In the genomic region with DNA sequence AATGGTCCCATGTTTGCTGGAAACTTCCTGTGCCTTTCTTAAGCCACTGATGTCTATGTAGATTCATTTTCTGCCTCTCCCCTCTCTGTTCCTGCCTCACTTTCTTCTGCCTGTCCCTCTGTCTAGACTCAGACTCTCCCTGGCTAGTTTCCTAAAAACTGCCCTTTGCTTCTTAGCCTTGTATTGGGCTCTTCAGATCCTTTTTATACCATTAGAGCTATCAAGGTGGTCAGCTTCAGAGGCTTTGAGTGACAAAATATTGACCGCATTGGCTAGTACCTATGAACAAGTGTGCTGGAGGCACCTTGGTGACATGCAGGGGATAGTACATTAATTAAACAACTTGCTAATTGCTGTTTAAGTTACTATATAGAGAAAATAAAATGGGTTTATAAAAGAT, we compare ENCODE assay signal across 29 mouse cellular contexts. TPM values are rescaled to one million over a fixed set of nuclear protein-coding genes. Genes with fewer than 3 reads are reported as not detected.
A peak's percentile ranks its signal among the peaks of the same experiment; 100 is the strongest.
DNase-seq lines count a peak whose midpoint lies in the region; ATAC-seq lines count a peak whose summit lies in the region.
"Had no signal": no experiment of that assay in that cellular context is flagged by ENCODE, and none has a peak within 500 bp of the region (broad histone marks: within the 10 kb centered on the region; RNA-seq: fewer than 3 reads in every experiment).

No protein-coding gene starts in this region.

- no peaks in the 10 kb centered on the region for H3K9me3 ChIP-seq in hindbrain, embryonic 12.5 days (replicated peaks)
- no peaks in the 10 kb centered on the region for H3K9me3 ChIP-seq in hindbrain, embryonic 16.5 days (ENCODE audit: control insufficient read depth, low read length)
- no peaks in the 10 kb centered on the region for H3K9me3 ChIP-seq in forebrain, embryonic 10.5 days
- no peaks in the 10 kb centered on the region for H3K9me3 ChIP-seq in forebrain, embryonic 16.5 days (ENCODE audit: control insufficient read depth, low read length)
- H3K9me3 ChIP-seq in midbrain, embryonic 16.5 days (replicated peaks; ENCODE audit: control insufficient read depth, low read length, poor library complexity, severe bottlenecking): no peaks in the 10 kb centered on the region
- H3K9me3 ChIP-seq: embryonic facial prominence, embryonic 12.5 days; heart, embryonic 15.5 days; liver, embryonic 13.5 days; neural tube, embryonic 13.5 days had no signal

- ATAC-seq in hindbrain, embryonic 12.5 days (ENCODE audit: low FRiP score): no peak
- no peak for ATAC-seq in hindbrain, embryonic 16.5 days
- no peak for ATAC-seq in forebrain, embryonic 16.5 days
- ATAC-seq in midbrain, embryonic 16.5 days: no peak
- ATAC-seq: CD4-positive, CD25-positive, alpha-beta regulatory T cell, adult 4 months had no signal

- 19% methylated on average over 1 of the region's 1 CpGs for WGBS in hindbrain, embryonic 12.5 days
- WGBS in hindbrain, embryonic 16.5 days: 5% methylated on average over 1 of the region's 1 CpGs
- 16% methylated on average over 1 of the region's 1 CpGs for WGBS in forebrain, embryonic 10.5 days
- WGBS in forebrain, embryonic 16.5 days: 47% methylated on average over 1 of the region's 1 CpGs
- WGBS in midbrain, embryonic 16.5 days: 13% methylated on average over 1 of the region's 1 CpGs

- DNase-seq in forebrain, embryonic 10.5 days (ENCODE audit: extremely low spot score, low spot score): no peak
- no peak for DNase-seq in ovary, adult 18-20 months (ENCODE audit: low spot score)
- DNase-seq in heart, adult 18-20 months: no peak
- DNase-seq: adrenal gland, postnatal 14 days; cerebellum, adult 8-10 months; gastrocnemius, postnatal 36 days; heart, postnatal 36 days; kidney, adult 2 months; kidney, postnatal 10 days; liver, embryonic 13.5 days; lung, adult 2 months; lung, postnatal 14 days; right cerebral cortex, postnatal 4 days; thymus, postnatal 25 days had no signal

- peaks cover 26% of the 10 kb centered on the region for H3K4me1 ChIP-seq in hindbrain, embryonic 12.5 days
- peaks cover 11% of the 10 kb centered on the region; the same call in 1 of the 2 replicates for H3K4me1 ChIP-seq in hindbrain, embryonic 16.5 days (ENCODE audit: control insufficient read depth, insufficient read depth, low read depth, low read length)
- H3K4me1 ChIP-seq in forebrain, embryonic 10.5 days: peaks cover 100% of the 10 kb centered on the region
- H3K4me1 ChIP-seq in forebrain, embryonic 16.5 days (replicated peaks; ENCODE audit: control insufficient read depth, insufficient read depth, low read length): peaks cover 52% of the 10 kb centered on the region
- peaks cover 23% of the 10 kb centered on the region for H3K4me1 ChIP-seq in midbrain, embryonic 16.5 days (ENCODE audit: control insufficient read depth, insufficient read depth, low read length)

- peaks cover 94% of the 10 kb centered on the region for H3K27me3 ChIP-seq in hindbrain, embryonic 12.5 days
- peaks cover 50% of the 10 kb centered on the region for H3K27me3 ChIP-seq in hindbrain, embryonic 16.5 days (replicated peaks; ENCODE audit: control insufficient read depth, insufficient read depth, low read length)
- peaks cover 100% of the 10 kb centered on the region for H3K27me3 ChIP-seq in forebrain, embryonic 10.5 days (ENCODE audit: poor library complexity, severe bottlenecking)
- no peaks in the 10 kb centered on the region; the same call in 1 of the 2 replicates for H3K27me3 ChIP-seq in forebrain, embryonic 16.5 days (replicated peaks; ENCODE audit: control insufficient read depth, insufficient read depth, low read length)
- peaks cover 28% of the 10 kb centered on the region for H3K27me3 ChIP-seq in midbrain, embryonic 16.5 days (ENCODE audit: control insufficient read depth, insufficient read depth, low read depth, low read length)

- no peaks in the 10 kb centered on the region for H3K36me3 ChIP-seq in hindbrain, embryonic 12.5 days
- no peaks in the 10 kb centered on the region for H3K36me3 ChIP-seq in hindbrain, embryonic 16.5 days (ENCODE audit: control insufficient read depth, insufficient read depth, low read length)
- H3K36me3 ChIP-seq in forebrain, embryonic 10.5 days (replicated peaks): no peaks in the 10 kb centered on the region
- H3K36me3 ChIP-seq in forebrain, embryonic 16.5 days (ENCODE audit: control insufficient read depth, insufficient read depth): no peaks in the 10 kb centered on the region
- H3K36me3 ChIP-seq in midbrain, embryonic 16.5 days (ENCODE audit: control insufficient read depth, insufficient read depth, low read length): no peaks in the 10 kb centered on the region
- H3K36me3 ChIP-seq: embryonic facial prominence, embryonic 12.5 days; heart, embryonic 15.5 days; liver, embryonic 13.5 days; neural tube, embryonic 13.5 days had no signal

- H3K9ac ChIP-seq in hindbrain, embryonic 12.5 days: no peak overlapping the region
- H3K9ac ChIP-seq in hindbrain, embryonic 16.5 days (ENCODE audit: low read depth, low read length): no peak overlapping the region
- peak overlapping the region; percentile 51 for H3K9ac ChIP-seq in forebrain, embryonic 16.5 days (replicated peaks; ENCODE audit: low read depth, low read length)
- peak overlapping the region; percentile 52; the same call in 1 of the 2 replicates for H3K9ac ChIP-seq in midbrain, embryonic 16.5 days (ENCODE audit: low read depth, low read length)
- H3K9ac ChIP-seq: embryonic facial prominence, embryonic 12.5 days; heart, embryonic 15.5 days; liver, embryonic 13.5 days; neural tube, embryonic 13.5 days had no signal

- no peak overlapping the region for H3K27ac ChIP-seq in hindbrain, embryonic 12.5 days
- H3K27ac ChIP-seq in hindbrain, embryonic 16.5 days (ENCODE audit: low read depth, low read length): no peak overlapping the region
- peak overlapping the region; percentile 96 for H3K27ac ChIP-seq in forebrain, embryonic 10.5 days
- peak overlapping the region; percentile 54 for H3K27ac ChIP-seq in forebrain, embryonic 16.5 days (ENCODE audit: low read length)
- H3K27ac ChIP-seq in midbrain, embryonic 16.5 days (ENCODE audit: low read length): peak overlapping the region; percentile 59
- H3K27ac ChIP-seq: embryonic facial prominence, embryonic 12.5 days; heart, embryonic 15.5 days; left cerebral cortex, adult 2 months; liver, embryonic 13.5 days; neural tube, embryonic 13.5 days had no signal

- H3K4me2 ChIP-seq in hindbrain, embryonic 12.5 days (replicated peaks): peak overlapping the region; percentile 22; the same call in 1 of the 2 replicates
- H3K4me2 ChIP-seq in hindbrain, embryonic 16.5 days (ENCODE audit: low read length): no peak overlapping the region
- peak overlapping the region; percentile 38 for H3K4me2 ChIP-seq in forebrain, embryonic 16.5 days (ENCODE audit: low read length)
- H3K4me2 ChIP-seq in midbrain, embryonic 16.5 days (ENCODE audit: low read length): peak overlapping the region; percentile 78
- H3K4me2 ChIP-seq: embryonic facial prominence, embryonic 12.5 days; heart, embryonic 15.5 days; liver, embryonic 13.5 days; neural tube, embryonic 13.5 days had no signal

- no peak overlapping the region for H3K4me3 ChIP-seq in hindbrain, embryonic 12.5 days
- no peak overlapping the region for H3K4me3 ChIP-seq in hindbrain, embryonic 16.5 days (ENCODE audit: low read length)
- peak overlapping the region; percentile 68 for H3K4me3 ChIP-seq in forebrain, embryonic 10.5 days
- peak overlapping the region; percentile 10 for H3K4me3 ChIP-seq in forebrain, embryonic 16.5 days (replicated peaks; ENCODE audit: low read length)
- H3K4me3 ChIP-seq in midbrain, embryonic 16.5 days (ENCODE audit: low read depth, low read length): peak overlapping the region; percentile 25
- H3K4me3 ChIP-seq: embryonic facial prominence, embryonic 12.5 days; heart, embryonic 15.5 days; left cerebral cortex, adult 2 months; liver, embryonic 13.5 days; myocyte; neural tube, embryonic 13.5 days had no signal

RNA-seq across cellular contexts. Expression of gene Lhx2, which starts 4.5 kb away (rescaled TPM):
- 31.0 and 31.2 TPM in 2 replicates for polyA plus RNA-seq in hindbrain, embryonic 12.5 days (2016; fragmentation: Nextera tagmentation; extraction: Ambion mirVana)
- 6.8 and 9.2 TPM in 2 replicates for polyA plus RNA-seq in hindbrain, embryonic 16.5 days (2015; fragmentation: Nextera tagmentation; extraction: Ambion mirVana)
- polyA plus RNA-seq in forebrain, embryonic 10.5 days (2016; fragmentation: Nextera tagmentation; extraction: Ambion mirVana): 108 and 115 TPM in 2 replicates
- 69.7 and 90.4 TPM in 2 replicates for polyA plus RNA-seq in forebrain, embryonic 16.5 days (2015; fragmentation: Nextera tagmentation; extraction: Ambion mirVana)
- polyA plus RNA-seq in midbrain, embryonic 16.5 days (2015; fragmentation: Nextera tagmentation; extraction: Ambion mirVana): 37.1 and 44.3 TPM in 2 replicates
- not detected for total RNA-seq in heart, adult 18-20 months (2021)
- total RNA-seq: common myeloid progenitor, adult 5-6 weeks; gastrocnemius, adult 18-20 months; gastrocnemius, postnatal 36 days; heart, postnatal 36 days; megakaryocyte-erythroid progenitor cell, adult 5-6 weeks had no signal
- polyA plus RNA-seq: CD4-positive, CD25-positive, alpha-beta regulatory T cell, adult 4 months; intestine, embryonic 14.5 days; lung, adult 2 months; stomach, embryonic 14.5 days had no signal

RNA-seq across cellular contexts. Expression of gene Dennd1a, which starts 56.4 kb away (rescaled TPM):
- polyA plus RNA-seq in hindbrain, embryonic 12.5 days (2016; fragmentation: Nextera tagmentation; extraction: Ambion mirVana): 16.4 and 17.9 TPM in 2 replicates
- 15.4 and 20.0 TPM in 2 replicates for polyA plus RNA-seq in hindbrain, embryonic 16.5 days (2015; fragmentation: Nextera tagmentation; extraction: Ambion mirVana)
- polyA plus RNA-seq in forebrain, embryonic 10.5 days (2016; fragmentation: Nextera tagmentation; extraction: Ambion mirVana): 15.5 and 17.3 TPM in 2 replicates
- polyA plus RNA-seq in forebrain, embryonic 16.5 days (2015; fragmentation: Nextera tagmentation; extraction: Ambion mirVana): 15.1 and 19.5 TPM in 2 replicates
- polyA plus RNA-seq in midbrain, embryonic 16.5 days (2015; fragmentation: Nextera tagmentation; extraction: Ambion mirVana): 18.9 and 21.7 TPM in 2 replicates
- 10 to 100 TPM; 22.9 to 27.2 TPM for total RNA-seq in heart, adult 18-20 months (2021)

Comparison
In these comparisons a context has a peak if more than half of its experiments do, and no peak if none do; other contexts are left out.
1. H3K27ac ChIP-seq: peak in forebrain, embryonic 10.5 days (single experiment), forebrain, embryonic 16.5 days (single experiment) and midbrain, embryonic 16.5 days (single experiment); none in hindbrain, embryonic 12.5 days (single experiment) and hindbrain, embryonic 16.5 days (single experiment).
2. H3K4me3 ChIP-seq: peak in forebrain, embryonic 10.5 days (single experiment), forebrain, embryonic 16.5 days (single experiment) and midbrain, embryonic 16.5 days (single experiment); none in hindbrain, embryonic 12.5 days (single experiment) and hindbrain, embryonic 16.5 days (single experiment).
3. H3K9ac ChIP-seq: peak in forebrain, embryonic 16.5 days (single experiment) and midbrain, embryonic 16.5 days (single experiment); none in hindbrain, embryonic 12.5 days (single experiment) and hindbrain, embryonic 16.5 days (single experiment).